Mouse (Mus musculus) kidney, adult 2 months (tissue): ENCODE results near the gene Man1a. TPM values are rescaled to one million over a fixed set of nuclear protein-coding genes. Genes with fewer than 3 reads are reported as not detected.

Source experiments
- DNase-seq: peaks from one replicate; pipeline ENCODE4 v3.0.0; 2021
- H3K27ac ChIP-seq: fragments of 200-500 bp; 2 replicates; pipeline ENCODE4 v1.5.1; 2012; ENCODE audit warnings: low read depth, low read length, control low read depth, inconsistent platforms; ENCODE audit not compliant: insufficient read depth
- H3K27me3 ChIP-seq: fragments of 200-500 bp; replicated peaks from 2 replicates; pipeline ENCODE4 v1.6.1; 2012; ENCODE audit warnings: mild to moderate bottlenecking, moderate library complexity, low read length, inconsistent platforms; ENCODE audit not compliant: control insufficient read depth, insufficient read depth
- H3K36me3 ChIP-seq: fragments of 200-500 bp; 2 replicates; pipeline ENCODE4 v1.6.1; 2012; ENCODE audit warnings: mild to moderate bottlenecking, moderate library complexity, low read length, inconsistent platforms; ENCODE audit not compliant: control insufficient read depth, insufficient read depth
- H3K4me1 ChIP-seq: fragments of 200-500 bp; 2 replicates; pipeline ENCODE4 v1.6.1; 2011; ENCODE audit warnings: low read length; ENCODE audit not compliant: control insufficient read depth, insufficient read depth
- H3K4me3 ChIP-seq: fragments of 200-500 bp; 2 replicates; pipeline ENCODE4 v1.5.1; 2011; ENCODE audit warnings: mild to moderate bottlenecking, low read depth, low read length, control low read depth; ENCODE audit not compliant: insufficient read depth
- CTCF ChIP-seq: fragments of 200-500 bp; conservative IDR thresholded peaks from 2 replicates; pipeline ENCODE4 v1.5.1; 2011; ENCODE audit warnings: low read depth, mild to moderate bottlenecking, control low read depth, low read length, moderate library complexity, mixed read lengths; ENCODE audit not compliant: insufficient read depth, insufficient read length
- POLR2A ChIP-seq: fragments of 200-500 bp; IDR thresholded peaks from one replicate; pipeline ENCODE4 v1.6.1; 2011; ENCODE audit warnings: low read depth, low read length, control low read depth
- WGBS: fragments of 180-500 bp; shearing (Covaris S2); methylation state at CpG from one replicate; pipeline ENCODE4 v1.1.7; 2018; 5-methylcytosine and 5-hydroxymethylcytosine counted together
- polyA plus RNA-seq: library from polyadenylated mRNA; depleted of rRNA; stranded (reverse); fragments of >200 nt; gene quantifications from 2 replicates; pipeline ENCODE4 v1.2.3, GENCODE M21; 2012; rRNA removed

Gene Man1a
- 30.5 and 33.4 TPM in 2 replicates for polyA plus RNA-seq

DNA sequence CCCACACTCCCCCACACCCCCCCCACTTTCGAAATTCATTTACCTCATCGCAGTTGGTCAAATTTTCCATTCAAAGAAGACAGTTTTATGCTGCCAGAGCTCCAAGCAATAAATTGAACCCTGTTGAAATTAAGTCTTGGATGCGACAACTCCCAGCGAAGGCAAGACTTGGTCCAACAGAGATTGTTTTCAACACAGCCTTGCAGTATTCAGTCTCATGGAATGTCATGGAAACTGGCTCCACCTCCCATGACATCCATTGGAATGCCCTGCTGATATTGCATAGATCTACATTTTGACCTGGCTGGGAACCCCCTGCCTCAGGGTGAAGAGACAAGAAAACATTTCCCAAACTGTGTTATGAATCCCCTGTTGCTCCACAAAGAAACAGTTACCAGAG lies at the start of gene Man1a:
TSS of gene Man1a (minus strand) at position 190 of the 400 bp plus-strand sequence.
- peak within 1 kb of the TSS; percentile 84 for H3K27ac ChIP-seq

DNA sequence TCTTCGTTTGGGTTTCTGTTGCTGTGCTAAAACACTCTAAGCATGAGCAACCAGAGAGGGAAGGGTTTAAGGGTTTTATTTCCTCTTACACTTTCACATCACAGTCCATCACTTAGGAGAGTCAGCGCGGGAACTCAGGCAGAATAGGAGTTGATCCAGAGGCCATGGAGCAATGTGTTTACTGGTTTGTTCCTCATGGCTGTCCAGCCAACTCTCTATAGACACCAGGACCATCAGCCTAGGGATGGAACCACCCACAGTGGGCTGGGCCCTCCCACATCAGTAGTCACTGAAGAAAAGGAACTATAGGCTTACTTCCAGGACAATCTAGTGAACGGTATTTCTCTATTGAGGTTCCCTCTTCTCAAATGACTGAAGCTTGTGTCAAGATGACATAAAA lies 45.4 kb upstream of the Man1a start:
- Histone ChIP-seq H3K36me3 (no peaks in the 10 kb centered on the region), H3K4me3 (no peak overlapping the region), H3K27ac (no peak overlapping the region), H3K4me1 (peaks cover 14% of the 10 kb centered on the region), H3K27me3 (no peaks in the 10 kb centered on the region)
- 87% methylated on average over 4 of the region's 4 CpGs for WGBS
- no peak for TF ChIP-seq CTCF
- TF ChIP-seq POLR2A = no peak
- DNase-seq = no peak

More for the DNA sequence above, at the start of gene Man1a:
- Histone ChIP-seq H3K4me1 (peaks cover 10% of the 10 kb centered on the region; the same call in 1 of the 2 replicates), H3K36me3 (no peaks in the 10 kb centered on the region), H3K4me3 (peak within 1 kb of the TSS; percentile 80), H3K27me3 (no peaks in the 10 kb centered on the region)
- peak; percentile 19 for DNase-seq
- WGBS = 10% methylated on average over 4 of the region's 4 CpGs
- TF ChIP-seq CTCF (no peak), POLR2A (no peak)

DNA sequence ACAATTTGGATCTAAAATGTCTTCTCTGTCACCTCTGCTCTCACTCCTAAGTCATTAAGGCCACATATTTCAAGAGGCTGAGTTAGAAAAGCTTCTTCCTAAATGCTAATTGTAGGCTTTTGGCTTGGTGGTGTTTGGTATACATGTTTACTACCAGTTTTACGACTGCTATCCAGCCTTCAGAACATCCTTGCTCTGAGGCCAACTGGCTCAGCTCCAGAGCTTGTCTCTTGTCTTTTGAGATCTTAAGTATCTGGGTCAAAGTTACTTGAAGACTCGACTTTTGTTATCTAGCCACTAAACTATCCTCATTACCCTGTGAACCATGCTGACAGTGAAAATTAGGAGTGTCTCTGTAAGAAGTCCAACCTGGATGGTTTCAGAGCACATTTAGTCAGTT lies 44.0 kb upstream of the Man1a start:
- H3K36me3 ChIP-seq = no peaks in the 10 kb centered on the region
- peaks cover 14% of the 10 kb centered on the region for H3K4me1 ChIP-seq
- H3K27me3 ChIP-seq = no peaks in the 10 kb centered on the region
- no peak overlapping the region for H3K4me3 ChIP-seq
- 20% methylated on average over 2 of the region's 2 CpGs for WGBS
- TF ChIP-seq CTCF (no peak), POLR2A (no peak)
- no peak overlapping the region for H3K27ac ChIP-seq
- DNase-seq = peak; percentile 79

DNA sequence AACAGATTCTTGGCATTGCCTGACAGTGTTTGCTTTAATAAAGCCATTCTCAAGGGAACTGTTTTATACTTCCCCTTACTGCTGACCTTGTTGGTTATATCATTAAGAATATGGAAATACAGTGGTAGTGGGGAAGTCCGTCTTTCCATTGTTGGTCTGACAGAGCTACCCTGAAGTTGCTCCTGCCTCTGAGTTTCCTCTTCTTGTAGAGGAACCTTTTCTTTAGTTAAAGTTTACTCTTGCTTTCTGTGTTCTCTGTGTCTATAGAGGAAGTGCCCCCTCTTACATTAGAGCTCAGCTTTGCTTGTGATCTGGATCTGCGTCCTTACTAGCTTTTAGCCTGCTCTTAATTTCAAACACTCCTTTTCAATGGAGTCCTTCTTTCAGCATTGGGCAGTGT lies 42.9 kb upstream of the Man1a start:
- no peaks in the 10 kb centered on the region for H3K36me3 ChIP-seq
- peak; percentile 13 for DNase-seq
- TF ChIP-seq POLR2A = no peak
- TF ChIP-seq CTCF = no peak
- no peaks in the 10 kb centered on the region for H3K27me3 ChIP-seq
- 75% methylated on average over 2 of the region's 2 CpGs for WGBS
- peaks cover 14% of the 10 kb centered on the region for H3K4me1 ChIP-seq
- H3K4me3 ChIP-seq = no peak overlapping the region
- H3K27ac ChIP-seq = no peak overlapping the region

DNA sequence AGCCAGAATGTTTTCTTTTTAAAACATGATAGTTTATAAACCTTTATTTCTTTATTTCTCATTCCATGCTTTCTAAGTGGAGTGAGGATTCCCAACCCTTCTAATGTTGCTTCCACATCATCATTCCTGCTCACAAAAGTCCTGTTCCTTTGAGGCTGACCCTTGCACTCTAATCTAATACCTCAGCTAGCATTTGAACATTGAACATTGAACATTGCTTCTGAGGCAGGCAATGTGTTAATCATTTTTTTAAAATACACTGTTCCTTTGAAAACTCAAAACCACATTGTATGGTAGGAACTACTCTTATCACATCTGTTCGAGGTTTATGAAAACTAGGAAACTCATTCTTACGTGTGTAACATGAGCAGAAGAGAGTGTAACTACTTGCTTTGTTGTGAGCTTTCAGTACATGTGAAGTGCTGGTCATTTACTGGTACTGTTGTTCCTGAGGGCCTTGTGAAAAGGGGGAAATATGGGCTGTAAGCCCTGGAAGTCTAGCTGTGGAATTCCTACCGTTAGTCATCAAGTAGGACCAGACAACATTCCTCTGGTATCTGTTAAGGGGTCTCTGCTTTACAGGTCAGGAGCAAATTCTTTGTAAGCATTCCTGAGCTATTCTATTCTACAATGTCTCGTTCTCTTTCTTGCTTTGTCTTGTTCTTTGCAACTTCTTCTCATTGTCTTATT lies 42.0 kb upstream of the Man1a start:
- Histone ChIP-seq H3K27ac (peak overlapping the region; percentile 78), H3K4me1 (peaks cover 14% of the 10 kb centered on the region), H3K4me3 (no peak overlapping the region), H3K36me3 (no peaks in the 10 kb centered on the region), H3K27me3 (no peaks in the 10 kb centered on the region)
- 55% methylated on average over 4 of the region's 4 CpGs for WGBS
- TF ChIP-seq POLR2A (no peak), CTCF (no peak)
- peak; percentile 70 for DNase-seq

DNA sequence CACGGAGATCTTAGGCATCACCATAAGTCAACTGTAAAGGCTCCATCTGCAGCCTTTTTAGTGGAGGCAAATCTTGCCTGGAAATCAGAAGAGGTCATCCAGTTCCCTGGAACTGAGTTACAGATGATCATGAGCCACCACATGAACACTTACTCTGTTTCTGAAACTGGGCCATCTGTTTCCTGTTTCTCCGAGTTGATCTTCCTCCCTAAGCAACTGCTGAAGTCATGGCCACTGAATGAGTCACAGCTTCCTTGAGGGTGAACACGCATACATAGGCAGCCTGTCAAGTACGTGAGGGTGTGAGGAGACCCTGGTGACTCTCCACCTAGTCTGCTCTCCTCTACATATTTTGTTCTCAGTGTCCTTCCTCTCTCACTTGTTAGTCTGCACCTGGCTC lies 41.4 kb upstream of the Man1a start:
- peak overlapping the region; percentile 42 for H3K27ac ChIP-seq
- 47% methylated on average over 4 of the region's 4 CpGs for WGBS
- peak; percentile 40 for DNase-seq

DNA sequence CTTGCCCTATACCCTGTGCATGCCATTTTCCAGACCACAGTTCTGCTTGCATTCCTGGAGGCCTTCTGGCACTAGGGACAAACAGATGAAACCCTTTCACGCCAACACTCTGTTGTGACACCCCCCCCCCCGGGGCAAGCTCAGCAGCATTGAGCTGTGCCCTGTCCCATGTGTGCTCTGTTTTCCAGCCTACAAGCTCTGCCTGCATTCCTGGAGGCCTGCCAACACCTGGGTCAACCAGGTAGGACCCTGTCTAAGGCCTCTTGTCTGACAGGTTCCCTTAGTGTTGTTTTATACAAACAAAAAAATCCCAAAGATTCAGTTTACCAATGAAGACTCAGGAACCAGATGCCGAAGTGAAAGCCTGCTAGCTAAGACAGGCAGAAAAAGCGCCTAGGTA lies 27.3 kb upstream of the Man1a start:
- Histone ChIP-seq H3K27me3 (no peaks in the 10 kb centered on the region), H3K36me3 (no peaks in the 10 kb centered on the region), H3K4me3 (no peak overlapping the region), H3K27ac (no peak overlapping the region), H3K4me1 (no peaks in the 10 kb centered on the region)
- TF ChIP-seq CTCF = no peak
- TF ChIP-seq POLR2A = no peak
- 68% methylated on average over 4 of the region's 4 CpGs for WGBS
- DNase-seq = no peak

More for the DNA sequence above, 41.4 kb upstream of the Man1a start:
- Histone ChIP-seq H3K4me1 (peaks cover 14% of the 10 kb centered on the region), H3K4me3 (no peak overlapping the region), H3K36me3 (no peaks in the 10 kb centered on the region), H3K27me3 (no peaks in the 10 kb centered on the region)
- TF ChIP-seq CTCF (no peak), POLR2A (no peak)
